Mouse (Mus musculus): ENCODE results near the gene Rps6ka4. TPM values are rescaled to one million over a fixed set of nuclear protein-coding genes. Genes with fewer than 3 reads are reported as not detected.

Rps6ka4 gene
- total RNA-seq, 2 experiments from 2014 or later, result 28.1 to 31.9 TPM

DNA sequence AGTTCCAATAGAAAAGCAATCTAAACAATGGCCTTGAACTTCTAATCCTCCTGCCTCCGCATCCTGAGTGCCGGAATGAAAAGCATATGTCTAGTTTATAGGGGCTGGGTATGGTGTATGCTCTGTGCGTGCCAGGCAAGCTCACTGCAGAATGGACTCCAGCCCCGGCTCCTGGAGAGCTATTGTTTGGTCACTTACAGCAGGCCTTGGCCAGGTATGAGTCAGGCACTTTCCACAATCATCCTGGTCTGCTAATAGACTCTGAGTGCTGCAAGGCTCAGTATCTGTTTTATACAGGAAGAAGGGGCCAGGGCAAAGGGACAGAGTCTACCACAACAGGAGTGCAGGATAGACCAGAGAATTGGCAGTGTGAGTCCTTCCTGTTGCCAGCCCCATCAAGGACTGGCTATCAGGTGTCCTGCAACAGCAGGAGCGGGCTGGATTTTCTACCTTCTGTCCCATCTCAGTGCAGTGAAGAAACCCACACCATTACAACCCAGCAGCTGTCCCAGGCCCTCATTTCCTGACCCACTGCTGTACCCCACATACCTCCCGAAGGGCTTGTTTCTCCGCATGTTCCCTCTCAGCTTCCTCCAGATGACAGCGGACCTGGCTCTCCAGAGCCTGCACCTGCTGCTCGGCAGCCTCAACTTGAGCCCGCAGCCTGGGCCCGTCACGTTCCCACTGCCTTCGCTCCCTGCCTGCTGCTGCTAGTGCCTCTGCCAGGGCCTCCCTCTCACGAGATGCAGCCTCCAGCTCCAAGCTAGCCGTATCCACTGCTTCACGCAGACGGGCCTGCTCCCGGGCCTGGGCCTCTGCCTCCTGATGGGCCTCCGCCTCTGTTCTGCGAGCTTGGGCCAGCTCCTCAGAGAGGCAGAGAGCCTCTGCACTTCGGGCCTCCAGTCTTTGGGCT, 12.2 kb upstream of the Rps6ka4 start:
- DNase-seq (ENCODE audit: low spot score in 2 of 2), result no peak

DNA sequence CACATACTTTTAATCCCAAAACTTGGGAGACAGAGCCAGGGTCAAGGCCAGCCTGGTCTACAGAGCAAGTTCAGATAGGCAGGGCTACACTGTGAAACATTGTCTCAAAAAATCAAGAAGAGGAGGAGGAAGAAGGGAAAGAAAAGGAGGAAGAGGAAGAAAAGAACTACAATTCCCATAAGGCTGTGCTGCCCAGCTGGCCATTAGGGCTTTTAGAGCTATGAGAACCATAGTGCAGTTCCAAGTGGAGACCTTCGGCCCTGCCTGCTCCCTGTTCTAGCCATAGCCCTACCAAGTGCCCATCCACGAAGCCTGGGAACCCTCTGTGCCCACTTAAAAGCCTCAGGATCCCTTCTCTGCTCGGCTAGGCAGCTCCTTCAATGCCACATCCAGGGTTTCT, 11.1 kb upstream of the Rps6ka4 start:
- no peak for DNase-seq (ENCODE audit: low spot score in 2 of 2)

DNA sequence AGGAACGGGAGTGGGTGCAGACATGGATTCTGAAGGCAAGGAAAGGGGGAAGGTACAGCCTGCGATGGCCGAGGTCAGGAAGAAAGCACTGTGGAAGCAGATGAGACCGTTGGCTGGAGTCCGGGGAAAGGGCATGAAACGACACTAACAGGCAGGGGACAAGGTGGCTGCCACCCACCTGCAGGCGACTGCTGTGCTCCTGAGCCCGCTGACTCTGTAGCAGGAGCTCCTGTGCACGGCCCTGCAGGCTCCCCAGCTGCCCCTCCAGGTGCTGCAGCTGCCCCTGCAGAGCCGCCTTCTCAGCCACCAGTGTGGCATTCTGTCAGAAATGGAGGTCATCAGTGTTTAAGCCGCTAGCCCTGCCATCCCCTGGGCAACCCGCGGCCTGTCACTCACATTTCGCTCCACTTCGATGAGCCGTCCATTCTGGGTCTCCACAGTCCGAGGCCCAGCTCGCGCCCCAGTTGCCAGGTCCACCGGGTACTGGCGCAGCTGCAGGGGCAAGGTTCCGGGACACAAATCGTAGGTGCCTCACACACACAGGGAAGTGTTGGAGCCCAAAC, 9.2 kb upstream of the Rps6ka4 start:
- DNase-seq (ENCODE audit: low spot score in 2 of 2), result no peak

DNA sequence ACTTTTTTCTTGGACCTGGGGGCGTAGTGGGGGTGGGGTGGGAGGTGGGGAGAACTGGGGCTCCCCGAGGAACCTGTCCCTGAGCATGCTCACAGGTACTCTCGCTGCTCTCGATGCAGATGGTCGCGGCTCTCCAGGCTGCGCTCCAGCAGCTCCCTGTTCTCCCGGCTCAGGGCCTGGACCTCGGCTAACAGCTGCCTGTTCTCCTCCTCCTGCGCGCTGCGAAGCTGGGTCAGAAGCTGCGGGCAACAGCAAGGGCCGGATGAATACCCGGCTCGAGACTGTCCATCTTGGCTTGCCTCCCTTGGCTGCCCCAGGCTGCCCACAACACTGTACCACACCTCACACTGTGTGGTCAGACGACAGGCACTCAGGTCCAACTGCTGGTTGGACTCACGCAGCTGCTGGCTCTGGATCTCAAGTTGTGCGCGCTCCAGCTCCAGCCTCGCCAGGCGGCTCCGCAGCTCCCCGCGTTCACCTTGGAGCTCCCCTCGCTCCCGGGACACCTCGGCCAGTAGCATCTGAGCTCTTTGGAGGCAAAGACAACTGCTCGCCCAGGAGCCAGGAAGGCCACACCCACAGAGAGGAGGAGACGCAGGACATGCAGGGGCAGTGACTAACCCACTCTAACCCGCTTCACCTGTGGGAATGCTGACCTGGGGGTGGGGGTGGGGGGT, 7.5 kb upstream of the Rps6ka4 start:
- DNase-seq (ENCODE audit: low spot score in 2 of 2), result no peak

DNA sequence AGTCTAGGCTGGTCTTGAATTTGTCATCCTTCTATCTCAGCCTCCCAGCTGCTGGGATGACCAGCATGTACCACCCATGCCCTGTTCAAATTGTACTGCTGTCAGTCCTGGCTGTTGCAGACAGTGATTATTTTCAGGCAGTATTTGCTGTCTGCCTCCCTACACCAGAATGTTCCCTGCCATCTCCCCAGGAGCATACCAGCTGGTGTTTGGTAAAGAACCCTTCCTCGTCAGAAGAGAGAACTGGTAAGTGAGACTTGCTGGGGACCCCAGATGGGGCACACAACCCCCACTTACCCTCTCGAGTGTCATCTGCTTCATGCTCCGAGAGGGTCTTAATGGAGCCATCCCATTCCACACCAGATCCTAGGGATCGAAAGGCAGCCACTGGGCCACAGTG, 5.6 kb upstream of the Rps6ka4 start:
- DNase-seq (ENCODE audit: low spot score in 2 of 2), result no peak

DNA sequence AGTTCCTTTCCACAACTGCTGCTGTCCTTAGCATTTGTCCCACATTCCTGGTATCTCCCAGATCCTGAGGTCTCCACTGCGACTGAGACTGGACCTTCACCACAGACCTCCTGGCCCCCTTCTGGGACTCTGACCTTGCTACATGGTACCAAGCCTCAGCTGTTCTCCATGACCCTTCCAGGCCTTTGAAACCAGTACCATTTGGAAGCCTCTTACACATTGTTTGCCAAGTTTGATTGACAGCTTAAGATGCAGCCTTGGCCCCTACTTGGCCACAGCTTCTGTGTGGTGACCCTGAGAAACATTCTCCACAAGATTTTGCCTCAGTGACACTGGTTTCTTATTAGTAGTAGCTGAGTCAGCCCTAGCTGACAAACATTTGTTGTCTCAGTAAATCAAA, 1.9 kb upstream of the Rps6ka4 start:
- no peak for DNase-seq (ENCODE audit: low spot score in 2 of 2)

DNA sequence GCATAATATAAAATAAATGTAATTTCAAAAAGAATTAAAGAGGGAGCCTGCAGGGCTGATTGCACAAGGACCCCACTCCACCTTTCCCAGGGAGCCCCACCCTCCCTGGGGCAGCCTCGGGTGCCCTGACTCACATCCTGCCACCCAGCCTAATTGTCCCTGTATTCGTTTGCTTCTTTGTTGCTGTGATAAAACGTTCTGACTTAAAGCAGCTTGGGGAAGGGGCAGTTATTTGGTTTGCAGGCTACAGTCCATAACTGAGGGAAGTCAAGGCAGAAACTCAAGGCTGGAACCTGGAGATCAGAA, 809 bp upstream of the Rps6ka4 start:
- no peak for DNase-seq (ENCODE audit: low spot score in 2 of 2)

DNA sequence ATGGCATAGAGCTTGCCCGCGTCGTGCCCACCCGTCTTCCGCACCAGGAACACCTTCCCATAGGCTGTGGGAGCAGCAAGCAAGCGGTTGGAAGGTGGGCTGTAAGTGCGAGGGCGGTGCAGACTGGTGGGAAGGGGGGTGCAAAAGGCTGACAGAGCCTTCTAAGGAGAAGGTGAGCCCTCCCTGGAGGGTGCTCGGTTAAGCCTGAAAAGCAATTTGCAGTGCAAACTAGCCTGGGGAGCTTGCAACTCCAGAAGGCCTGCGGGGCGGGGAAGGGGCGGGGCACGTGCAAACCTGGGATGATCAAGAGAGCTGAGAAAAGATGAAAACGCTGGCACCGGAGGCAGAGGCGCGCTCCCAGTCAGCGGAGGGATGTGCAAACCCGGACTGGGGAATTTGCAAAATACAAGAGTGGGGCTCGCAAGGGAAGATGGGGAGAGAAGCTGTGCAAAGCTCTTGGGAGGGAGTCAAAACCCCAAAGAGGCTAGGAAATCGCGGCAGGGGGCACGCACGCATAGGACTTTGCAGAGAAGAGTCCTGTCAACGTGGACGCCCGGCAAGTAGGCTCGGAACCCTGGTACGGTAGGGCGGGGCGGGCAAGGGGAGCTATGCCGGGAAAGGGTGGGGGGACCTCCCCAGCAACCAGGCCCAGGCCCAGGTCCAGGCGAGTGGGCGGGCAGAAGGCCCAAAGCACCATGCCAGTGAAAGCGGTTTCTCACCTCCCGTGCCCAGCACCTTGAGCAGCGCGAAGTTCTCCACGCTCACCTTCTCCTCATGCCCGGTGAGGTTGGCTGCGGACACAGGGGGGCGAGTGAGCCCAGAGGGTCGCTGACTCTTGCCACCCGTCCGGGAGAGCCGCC, 591 bp downstream of the Rps6ka4 start:
- DNase-seq (ENCODE audit: low spot score in 2 of 2), result no peak

DNA sequence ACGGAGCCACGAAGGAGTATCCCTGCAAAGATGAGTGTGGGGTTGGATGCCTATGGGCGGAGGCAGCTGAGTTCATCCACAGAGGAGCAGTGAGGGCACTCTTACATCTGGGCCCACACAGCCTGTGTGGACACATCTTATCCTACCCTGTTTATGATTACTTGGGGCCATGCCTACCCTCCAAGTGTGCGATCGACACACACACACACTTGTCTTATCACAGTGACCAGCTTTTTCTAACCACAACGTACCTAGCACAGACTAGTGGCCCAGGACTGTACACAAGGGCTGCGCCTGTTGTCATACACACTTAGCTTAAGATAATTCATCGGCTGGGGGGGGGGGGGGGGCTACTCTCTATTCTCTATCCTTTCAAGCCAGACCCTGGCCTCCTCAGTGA, 8.1 kb downstream of the Rps6ka4 start:
- no peak for DNase-seq (ENCODE audit: low spot score in 2 of 2)

DNA sequence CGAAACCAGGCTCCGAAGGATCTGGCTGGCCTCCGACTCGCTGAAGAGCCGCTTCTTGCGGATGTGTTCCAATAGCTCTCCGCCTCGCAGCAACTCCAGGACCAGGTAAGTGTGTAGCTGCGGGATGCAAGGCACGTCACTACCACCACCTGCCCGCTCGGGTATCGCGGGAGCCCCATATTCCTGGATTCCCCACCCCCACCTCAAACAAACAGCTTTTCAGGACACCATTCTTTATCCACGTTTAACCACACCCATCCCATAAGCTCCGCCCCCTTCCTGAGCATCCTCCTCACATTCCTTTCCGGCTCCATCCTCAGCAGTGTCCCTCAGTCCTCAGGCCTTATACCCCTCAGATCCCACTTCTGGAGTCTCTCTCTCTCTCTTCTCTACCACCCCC, 9.1 kb downstream of the Rps6ka4 start:
- no peak for DNase-seq (ENCODE audit: low spot score in 2 of 2)

DNA sequence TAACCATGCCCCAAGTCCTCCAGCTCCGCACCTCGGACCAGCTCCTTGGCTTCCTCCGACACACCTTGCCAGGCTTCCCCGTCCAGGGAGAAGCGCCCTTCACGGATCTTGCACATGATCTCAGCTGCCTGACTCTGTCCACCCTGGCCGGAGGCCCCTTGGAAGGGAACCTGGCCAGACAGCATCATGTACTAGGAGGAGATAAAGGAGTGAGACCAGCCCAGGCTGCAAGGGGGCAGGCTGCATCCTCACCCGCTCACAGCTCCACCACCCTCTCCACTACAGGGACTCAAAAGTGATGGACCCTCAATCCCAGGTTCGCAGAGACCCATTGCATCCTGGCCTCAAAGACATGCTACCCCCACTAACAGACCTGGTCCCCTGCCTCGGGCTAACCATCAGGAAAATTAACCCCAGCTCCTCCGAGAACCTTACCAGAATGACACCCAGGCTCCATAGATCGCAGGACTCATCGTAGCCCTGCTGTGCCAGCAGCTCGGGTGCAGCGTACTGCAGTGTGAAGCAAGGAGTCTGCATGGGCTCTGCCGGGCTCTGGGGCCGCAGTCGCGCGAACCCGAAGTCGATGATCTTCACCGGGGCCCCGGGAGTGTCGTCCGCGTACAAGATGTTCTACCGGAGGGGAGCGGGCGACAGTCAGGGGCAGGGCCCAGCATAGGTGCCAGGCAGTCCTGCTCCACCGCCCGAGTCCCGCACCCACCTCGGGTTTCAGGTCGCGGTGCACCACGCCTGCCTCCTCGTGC, 9.7 kb downstream of the Rps6ka4 start:
- no peak for DNase-seq (ENCODE audit: low spot score in 2 of 2)

DNA sequence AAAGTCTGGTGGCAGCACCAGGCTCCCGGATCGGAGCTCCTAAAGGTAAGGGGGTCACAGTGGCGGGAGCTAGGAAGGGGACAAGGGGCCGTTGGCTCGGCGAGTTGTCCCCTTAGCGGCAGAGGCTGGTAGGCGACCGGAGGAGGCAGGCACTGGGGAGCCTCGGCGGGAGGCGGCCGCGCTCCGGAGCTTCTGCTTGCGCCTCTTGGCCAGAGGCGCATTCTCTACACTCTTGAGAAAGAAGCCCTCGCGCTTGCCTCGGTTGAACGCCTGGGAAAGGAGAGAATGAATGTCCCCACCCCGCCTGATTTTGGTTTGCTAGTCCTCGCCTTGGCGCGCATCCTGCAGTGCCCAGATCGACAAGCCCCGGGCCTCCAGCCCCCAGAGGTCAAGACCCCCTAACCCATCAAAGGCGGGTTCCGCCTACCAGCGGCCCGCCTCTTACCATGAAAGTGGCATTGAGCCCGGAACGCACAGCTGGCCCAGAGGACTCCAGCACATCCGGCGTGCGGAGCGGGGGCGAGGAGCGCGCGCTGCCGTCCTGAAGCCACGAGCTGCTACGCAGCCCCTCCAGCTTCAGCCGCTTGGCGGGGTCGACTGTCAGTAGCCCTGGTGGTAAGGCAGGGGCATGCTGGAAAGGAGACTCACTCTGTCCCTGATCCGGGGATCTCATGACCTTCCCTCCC, 10.4 kb downstream of the Rps6ka4 start:
- DNase-seq (ENCODE audit: low spot score in 2 of 2), result no peak

DNA sequence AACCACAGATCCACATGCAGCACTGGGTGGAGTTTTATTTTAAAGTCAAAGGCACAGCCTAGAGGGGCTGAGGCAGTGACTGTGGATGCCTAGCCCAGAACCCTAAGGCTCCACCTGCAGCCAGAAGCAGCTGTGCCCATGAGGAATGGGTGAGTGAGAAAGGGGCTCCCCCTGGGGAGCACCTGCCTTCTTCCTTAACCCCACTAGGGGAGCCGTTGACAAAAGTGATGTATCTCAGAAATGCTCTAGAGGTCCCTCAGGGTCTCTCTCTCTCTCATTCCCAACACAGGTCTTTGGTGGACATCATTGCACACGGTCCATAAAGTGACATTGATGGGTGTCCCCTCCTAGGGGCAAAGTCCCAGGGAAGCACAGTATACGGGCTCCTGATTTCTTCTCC, 11.4 kb downstream of the Rps6ka4 start:
- DNase-seq (ENCODE audit: low spot score in 2 of 2), result no peak

DNA sequence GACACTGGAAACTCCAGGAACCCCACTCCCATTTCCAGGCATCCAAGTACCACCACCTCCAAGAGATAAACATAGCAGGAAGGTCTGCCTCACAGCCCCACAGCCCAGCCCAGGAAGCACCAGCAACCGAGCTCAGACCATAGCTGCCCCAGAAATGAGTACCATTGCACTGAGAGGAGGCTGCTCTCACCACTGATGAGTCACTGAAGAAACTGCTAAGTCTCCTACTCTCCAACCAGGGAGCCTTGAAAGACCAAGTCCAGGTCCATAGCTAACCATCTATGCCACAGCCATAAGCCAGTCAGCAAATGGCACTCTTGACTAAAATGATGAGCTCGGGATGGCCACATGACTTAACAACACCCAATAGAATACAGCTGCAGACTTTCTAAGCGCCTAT, 13.8 kb downstream of the Rps6ka4 start:
- no peak for DNase-seq (ENCODE audit: low spot score in 2 of 2)

DNA sequence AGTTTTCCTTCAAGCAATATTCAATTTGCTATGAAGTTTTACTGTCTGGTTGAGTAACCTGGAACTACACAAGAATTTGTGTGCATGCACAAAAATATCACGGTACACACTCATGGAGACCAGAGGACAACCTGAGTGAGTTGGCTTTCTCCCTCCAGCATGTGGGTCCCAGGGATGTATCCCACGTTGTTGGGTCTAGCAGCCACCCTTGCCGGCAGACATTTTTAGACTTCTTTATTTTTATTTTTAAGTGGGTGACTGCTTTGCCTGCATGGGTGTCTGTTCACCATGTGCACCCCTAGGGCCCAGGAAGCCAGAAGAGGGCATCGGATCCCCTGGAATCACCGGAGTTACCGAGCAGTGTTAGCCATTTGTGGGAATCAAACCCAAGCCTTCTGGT, 15.1 kb downstream of the Rps6ka4 start:
- DNase-seq (ENCODE audit: low spot score in 2 of 2), result no peak

DNA sequence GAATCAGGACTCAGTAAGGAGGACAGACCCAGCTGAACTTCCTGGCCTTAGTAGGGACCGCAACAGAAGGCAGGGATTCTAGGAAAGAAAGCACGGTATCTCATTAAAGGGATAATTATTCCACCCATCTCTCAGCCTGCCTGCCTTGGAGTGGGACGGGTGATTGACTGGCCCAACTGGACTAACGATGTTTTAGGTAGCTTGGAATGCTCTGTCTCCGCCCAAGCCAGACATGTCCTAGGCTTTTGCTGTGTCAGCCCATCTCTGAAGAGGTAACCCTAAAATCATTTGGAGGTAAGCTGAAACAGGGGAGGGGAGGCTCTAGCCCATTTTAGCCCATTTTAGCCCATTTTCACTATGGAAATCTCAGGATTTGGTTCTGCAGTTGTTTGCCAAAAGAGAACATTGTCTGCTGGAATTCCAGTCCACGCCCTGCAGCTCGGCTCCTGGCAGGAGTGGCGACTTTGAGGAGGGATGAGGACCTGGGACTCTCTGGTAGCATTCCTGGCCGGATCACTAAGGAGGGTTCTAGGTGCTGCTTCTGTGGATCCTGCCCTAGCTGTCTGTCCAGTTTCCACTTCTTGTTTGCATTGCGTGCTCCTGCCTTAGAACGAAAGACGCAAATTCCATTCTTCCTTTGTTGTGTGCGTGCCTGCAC, 19.8 kb downstream of the Rps6ka4 start:
- DNase-seq (ENCODE audit: low spot score in 2 of 2), result no peak

DNA sequence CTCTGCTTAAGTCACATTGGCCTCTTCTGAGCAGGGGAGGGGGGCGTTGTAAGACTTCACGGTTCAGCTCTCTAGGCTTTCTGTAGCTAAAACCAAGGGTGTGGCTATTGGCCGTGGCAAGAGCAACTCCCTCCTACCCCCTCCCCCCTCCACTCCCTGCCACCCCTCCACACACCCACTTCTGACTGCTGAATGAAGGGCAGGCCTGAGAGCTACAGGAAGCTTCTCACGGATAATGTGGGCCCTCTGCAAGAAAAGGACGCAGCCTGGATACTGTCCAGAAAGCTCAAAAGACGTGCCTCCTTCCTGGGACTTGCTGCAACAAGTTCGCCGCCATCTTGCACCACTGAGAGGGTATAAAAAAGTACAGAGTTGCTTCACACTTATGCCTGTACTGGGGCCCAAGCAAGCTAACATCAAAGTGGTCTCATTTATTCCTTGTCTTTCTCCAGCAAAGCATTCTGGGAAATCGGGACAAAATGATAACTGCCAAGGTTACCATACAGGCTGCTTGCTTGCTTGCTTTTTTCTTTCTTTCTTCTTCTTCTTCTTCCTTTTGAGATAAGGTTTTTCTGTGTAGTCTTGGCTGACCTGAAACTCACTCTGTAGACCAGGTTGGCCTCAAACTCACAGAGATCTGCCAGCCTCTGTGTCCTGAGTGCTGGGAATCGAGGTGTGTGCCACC, 21.2 kb downstream of the Rps6ka4 start:
- no peak for DNase-seq (ENCODE audit: low spot score in 2 of 2)

DNA sequence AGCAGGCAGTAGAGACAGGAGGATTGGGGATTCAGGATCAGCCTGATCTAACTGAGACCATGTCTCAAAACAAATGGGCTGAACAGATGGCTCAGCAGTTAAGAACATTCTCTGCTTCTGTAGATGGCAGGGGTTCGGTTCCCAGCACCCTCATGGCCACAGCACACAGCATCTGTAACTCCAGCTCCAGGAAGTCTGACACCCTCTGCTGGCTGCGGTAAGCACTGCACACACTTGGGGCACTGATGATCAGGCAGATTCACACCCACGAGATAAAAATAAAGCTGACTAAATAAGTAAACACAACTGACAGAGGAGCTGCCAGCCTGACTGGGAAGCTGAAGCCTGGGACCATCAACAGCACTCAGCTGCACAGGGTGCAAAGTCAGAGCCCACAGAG, 25.5 kb downstream of the Rps6ka4 start:
- DNase-seq (ENCODE audit: low spot score in 2 of 2), result no peak

DNA sequence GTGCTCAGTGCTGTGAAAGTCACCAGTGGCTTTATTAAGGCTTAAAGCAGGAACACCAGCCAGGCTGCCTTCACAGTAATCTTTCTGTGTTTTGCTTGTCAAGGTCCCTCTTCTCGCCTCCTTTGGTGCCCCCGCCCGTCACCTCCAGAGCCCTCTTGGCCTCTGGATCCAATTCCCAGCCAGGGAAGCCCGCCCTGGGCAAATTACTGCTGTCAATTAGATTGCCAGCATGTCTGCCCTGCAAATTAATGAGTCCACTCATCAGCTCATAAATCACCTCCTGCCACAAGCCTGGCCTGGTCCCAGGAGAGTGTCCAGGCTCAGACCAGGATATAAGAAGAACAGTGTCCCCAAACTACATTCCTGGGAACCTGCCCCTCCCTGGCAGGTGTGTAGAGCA, 26.1 kb downstream of the Rps6ka4 start:
- DNase-seq (ENCODE audit: low spot score in 2 of 2), result no peak
